Mouse (Mus musculus): ENCODE measurements at regions not wholly inside any gene's neighbourhood (a gene's known extent, or its start where the extent isn't known, plus 50 kb on each side); places are given as distances from the start of the nearest gene placed in this dataset.

DNA sequence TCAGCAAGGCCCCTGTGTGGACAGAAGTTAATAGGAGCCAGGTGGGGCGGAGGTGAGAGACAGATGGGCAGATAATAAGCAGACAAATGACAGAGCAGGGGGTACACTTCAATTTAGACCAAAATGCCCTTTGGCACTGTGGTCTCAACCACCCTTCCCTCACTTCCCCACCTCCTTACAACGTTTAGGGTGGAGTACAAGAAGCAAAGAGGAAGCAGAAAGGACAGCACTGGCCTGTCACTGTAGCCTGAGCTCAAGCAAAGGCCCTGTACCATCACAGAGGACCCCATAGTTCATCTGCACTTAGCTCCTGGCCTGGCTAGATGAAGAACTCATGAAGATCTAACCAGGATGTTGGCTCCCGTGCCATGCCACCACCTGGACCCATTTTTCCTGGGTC, 75.3 kb upstream of the Hs6st1 start:
- no peaks in the 10 kb centered on the region for H3K79me2 ChIP-seq (ENCODE audit: control insufficient read depth, insufficient read depth)
- no peak for TF ChIP-seq REST (IDR thresholded peaks at IDR 0.05; ENCODE audit: insufficient read depth, insufficient read length)
- no peak for TF ChIP-seq E2F4 (IDR thresholded peaks at IDR 0.05; ENCODE audit: insufficient read depth)
- TF ChIP-seq POLR2AphosphoS2 (IDR thresholded peaks at IDR 0.05; ENCODE audit: insufficient read length, low read depth), result no peak
- no peak for TF ChIP-seq MYOD1 (IDR thresholded peaks at IDR 0.05; ENCODE audit: control insufficient read depth in 1 of 3, insufficient read length in 2 of 3, low read depth in 2 of 3)
- TF ChIP-seq TCF3 (IDR thresholded peaks at IDR 0.05; ENCODE audit: insufficient read length, low read depth), result no peak
- TF ChIP-seq MYOG (IDR thresholded peaks at IDR 0.05; ENCODE audit: control insufficient read depth in 1 of 3, insufficient read depth in 1 of 3, insufficient read length in 2 of 3, low read depth in 2 of 3), result no peak
- no peak for TF ChIP-seq POLR2A (IDR thresholded peaks at IDR 0.05; ENCODE audit: insufficient read length, low read depth)
- no peak for TF ChIP-seq MAX (IDR thresholded peaks at IDR 0.05; ENCODE audit: low read depth)
- no peak for TF ChIP-seq SRF (IDR thresholded peaks at IDR 0.05; ENCODE audit: control insufficient read depth, insufficient read length, low read depth)
- no peak for TF ChIP-seq USF1 (IDR thresholded peaks at IDR 0.05; ENCODE audit: low read depth)
- no peak for TF ChIP-seq TCF12 (IDR thresholded peaks at IDR 0.05; ENCODE audit: insufficient read depth, poor library complexity, severe bottlenecking)
- no peak overlapping the region for H3K4me3 ChIP-seq
- H3ac ChIP-seq (ENCODE audit: control insufficient read depth, insufficient read length), result no peak overlapping the region
- no peaks in the 10 kb centered on the region for H3K27me3 ChIP-seq (ENCODE audit: control insufficient read depth, insufficient read depth, insufficient read length)
- H3K4me2 ChIP-seq (ENCODE audit: low read depth), result no peak overlapping the region
- no peaks in the 10 kb centered on the region for H3K36me3 ChIP-seq (ENCODE audit: control insufficient read depth, insufficient read depth)

DNA sequence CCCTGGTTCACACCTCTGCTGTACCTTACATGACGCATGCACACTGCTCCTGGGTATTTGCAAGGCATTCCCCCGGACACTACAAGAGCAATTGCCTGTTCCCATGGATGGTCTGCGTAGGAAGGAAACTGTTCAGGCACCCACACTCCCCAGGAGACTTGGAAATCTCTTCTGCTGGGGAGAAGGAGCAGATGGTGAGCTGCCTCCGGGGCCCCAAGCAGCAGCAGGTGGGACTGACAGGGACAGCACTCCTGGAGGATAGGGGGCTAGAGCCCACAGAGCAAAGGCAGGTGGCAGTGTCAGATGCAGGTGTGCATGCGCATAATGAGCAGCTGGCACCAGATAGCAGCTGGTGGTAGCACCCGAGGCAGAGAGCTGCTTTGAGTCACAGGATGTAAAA, 72.5 kb upstream of the Hs6st1 start:
- no peaks in the 10 kb centered on the region for H3K27me3 ChIP-seq (ENCODE audit: control insufficient read depth, insufficient read depth, insufficient read length)
- H3K4me2 ChIP-seq (ENCODE audit: low read depth), result no peak overlapping the region
- no peak overlapping the region for H3K4me3 ChIP-seq
- no peaks in the 10 kb centered on the region for H3K79me2 ChIP-seq (ENCODE audit: control insufficient read depth, insufficient read depth)
- no peak overlapping the region for H3ac ChIP-seq (ENCODE audit: control insufficient read depth, insufficient read length)
- TF ChIP-seq MYOD1 (IDR thresholded peaks at IDR 0.05; ENCODE audit: control insufficient read depth in 1 of 3, insufficient read length in 2 of 3, low read depth in 2 of 3) (peak in 1 of 3 experiments; percentile 4), SRF (IDR thresholded peaks at IDR 0.05; ENCODE audit: control insufficient read depth, insufficient read length, low read depth) (no peak)
- no peaks in the 10 kb centered on the region for H3K36me3 ChIP-seq (ENCODE audit: control insufficient read depth, insufficient read depth)

DNA sequence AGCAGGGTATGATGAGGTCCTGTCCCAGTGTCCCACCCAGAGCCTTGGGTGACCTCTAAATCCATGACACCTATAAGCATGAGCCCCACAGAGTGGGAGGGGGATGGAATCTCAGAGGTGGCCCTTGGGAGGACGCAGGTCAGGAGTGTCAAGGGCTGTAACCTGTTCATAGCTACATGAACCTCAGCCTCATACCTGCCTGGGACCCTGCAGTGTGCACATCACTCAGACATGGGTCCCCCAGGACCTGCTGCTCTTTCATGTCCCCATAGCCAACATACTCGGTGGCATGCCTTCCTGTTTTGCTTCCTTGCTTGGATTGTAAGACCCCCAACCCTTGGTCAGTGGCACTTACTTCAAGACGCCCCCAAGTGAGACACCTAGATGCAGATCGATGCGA, 66.9 kb upstream of the Hs6st1 start:
- Histone ChIP-seq H3K4me2 (ENCODE audit: low read depth) (no peak overlapping the region), H3K79me2 (ENCODE audit: control insufficient read depth, insufficient read depth) (no peaks in the 10 kb centered on the region)
- TF ChIP-seq POLR2A (IDR thresholded peaks at IDR 0.05; ENCODE audit: insufficient read length, low read depth) (no peak), USF1 (IDR thresholded peaks at IDR 0.05; ENCODE audit: low read depth) (no peak)

DNA sequence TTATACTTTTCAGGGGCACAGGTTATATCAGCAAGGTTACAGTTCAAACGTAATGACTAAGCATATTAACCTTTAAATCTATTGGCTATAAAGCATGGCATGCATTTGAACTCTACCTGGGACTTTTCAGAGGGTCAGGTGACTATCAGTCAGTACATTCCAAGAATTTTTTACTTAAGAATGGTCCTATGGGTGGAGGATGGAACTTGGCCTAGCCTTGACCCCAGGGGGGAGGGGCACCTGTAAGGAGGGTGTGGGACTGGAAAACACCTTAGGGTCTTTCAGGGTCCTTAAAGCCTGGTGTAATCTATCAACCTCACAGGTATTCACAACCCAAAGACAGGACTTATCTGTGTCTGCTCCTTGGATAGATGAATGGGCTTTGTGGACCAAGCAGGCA, 66.4 kb upstream of the Hs6st1 start:
- H3ac ChIP-seq (ENCODE audit: control insufficient read depth, insufficient read length), result no peak overlapping the region

More for the DNA sequence above, 66.9 kb upstream of the Hs6st1 start:
- Histone ChIP-seq H3K4me3 (no peak overlapping the region), H3K27me3 (ENCODE audit: control insufficient read depth, insufficient read depth, insufficient read length) (no peaks in the 10 kb centered on the region), H3K36me3 (ENCODE audit: control insufficient read depth, insufficient read depth) (no peaks in the 10 kb centered on the region), H3ac (ENCODE audit: control insufficient read depth, insufficient read length) (no peak overlapping the region)

DNA sequence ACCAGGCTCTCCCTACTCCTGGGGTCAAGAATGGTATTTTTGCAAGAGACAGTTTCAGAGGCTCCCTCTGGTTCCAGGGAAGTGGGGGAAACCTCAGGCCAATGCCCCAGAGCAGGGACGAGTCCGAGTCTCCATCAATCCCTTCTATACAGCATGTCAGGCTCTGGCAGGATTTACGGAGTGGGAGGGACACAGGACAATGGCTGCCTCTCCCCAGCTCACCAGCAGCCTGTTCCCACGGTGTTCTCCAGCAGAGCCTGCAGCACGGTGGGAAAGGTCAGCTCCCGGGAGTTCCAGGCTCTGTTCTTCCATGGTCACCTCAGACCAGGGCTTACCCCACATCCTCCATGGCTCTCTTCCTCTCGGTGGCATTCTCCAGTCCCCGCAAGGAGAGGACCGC, 64.6 kb upstream of the Hs6st1 start:
- no peak overlapping the region for H3K4me3 ChIP-seq
- no peaks in the 10 kb centered on the region for H3K36me3 ChIP-seq (ENCODE audit: control insufficient read depth, insufficient read depth)
- H3K27me3 ChIP-seq (ENCODE audit: control insufficient read depth, insufficient read depth, insufficient read length), result no peaks in the 10 kb centered on the region
- H3K79me2 ChIP-seq (ENCODE audit: control insufficient read depth, insufficient read depth), result no peaks in the 10 kb centered on the region
- H3K4me2 ChIP-seq (ENCODE audit: low read depth), result no peak overlapping the region
- no peak for TF ChIP-seq MYOD1 (IDR thresholded peaks at IDR 0.05; ENCODE audit: control insufficient read depth in 1 of 3, insufficient read length in 2 of 3, low read depth in 2 of 3)
- TF ChIP-seq REST (IDR thresholded peaks at IDR 0.05; ENCODE audit: insufficient read depth, insufficient read length), result no peak
- no peak for TF ChIP-seq POLR2AphosphoS2 (IDR thresholded peaks at IDR 0.05; ENCODE audit: insufficient read length, low read depth)
- TF ChIP-seq TCF12 (IDR thresholded peaks at IDR 0.05; ENCODE audit: insufficient read depth, poor library complexity, severe bottlenecking), result no peak
- no peak overlapping the region for H3ac ChIP-seq (ENCODE audit: control insufficient read depth, insufficient read length)

More for the DNA sequence above, 66.4 kb upstream of the Hs6st1 start:
- Histone ChIP-seq H3K27me3 (ENCODE audit: control insufficient read depth, insufficient read depth, insufficient read length) (no peaks in the 10 kb centered on the region), H3K4me2 (ENCODE audit: low read depth) (no peak overlapping the region), H3K36me3 (ENCODE audit: control insufficient read depth, insufficient read depth) (no peaks in the 10 kb centered on the region), H3K79me2 (ENCODE audit: control insufficient read depth, insufficient read depth) (no peaks in the 10 kb centered on the region), H3K4me3 (no peak overlapping the region)
- TF ChIP-seq MAX (IDR thresholded peaks at IDR 0.05; ENCODE audit: low read depth) (no peak), TCF12 (IDR thresholded peaks at IDR 0.05; ENCODE audit: insufficient read depth, poor library complexity, severe bottlenecking) (no peak), POLR2AphosphoS2 (IDR thresholded peaks at IDR 0.05; ENCODE audit: insufficient read length, low read depth) (no peak), MYOD1 (IDR thresholded peaks at IDR 0.05; ENCODE audit: control insufficient read depth in 1 of 3, insufficient read length in 2 of 3, low read depth in 2 of 3) (no peak), REST (IDR thresholded peaks at IDR 0.05; ENCODE audit: insufficient read depth, insufficient read length) (no peak), MYOG (IDR thresholded peaks at IDR 0.05; ENCODE audit: control insufficient read depth in 1 of 3, insufficient read depth in 1 of 3, insufficient read length in 2 of 3, low read depth in 2 of 3) (no peak), CEBPB (IDR thresholded peaks at IDR 0.05; ENCODE audit: insufficient read depth, poor library complexity, severe bottlenecking) (no peak), TCF3 (IDR thresholded peaks at IDR 0.05; ENCODE audit: insufficient read length, low read depth) (no peak), SRF (IDR thresholded peaks at IDR 0.05; ENCODE audit: control insufficient read depth, insufficient read length, low read depth) (no peak), E2F4 (IDR thresholded peaks at IDR 0.05; ENCODE audit: insufficient read depth) (no peak), USF1 (IDR thresholded peaks at IDR 0.05; ENCODE audit: low read depth) (no peak), POLR2A (IDR thresholded peaks at IDR 0.05; ENCODE audit: insufficient read length, low read depth) (no peak)
